Mouse (Mus musculus): Measurements from ENCODE around the gene Rab20.

GRCm38 (mm10) chr8:11512711-11513110, 34.2 kb upstream of the Rab20 start:
- TF ChIP-seq MAX (IDR thresholded peaks at IDR 0.05) (no peak), CTCF (IDR thresholded peaks at IDR 0.05; ENCODE audit: control insufficient read depth, insufficient read depth, insufficient read length) (no peak)
